In the genomic region with DNA sequence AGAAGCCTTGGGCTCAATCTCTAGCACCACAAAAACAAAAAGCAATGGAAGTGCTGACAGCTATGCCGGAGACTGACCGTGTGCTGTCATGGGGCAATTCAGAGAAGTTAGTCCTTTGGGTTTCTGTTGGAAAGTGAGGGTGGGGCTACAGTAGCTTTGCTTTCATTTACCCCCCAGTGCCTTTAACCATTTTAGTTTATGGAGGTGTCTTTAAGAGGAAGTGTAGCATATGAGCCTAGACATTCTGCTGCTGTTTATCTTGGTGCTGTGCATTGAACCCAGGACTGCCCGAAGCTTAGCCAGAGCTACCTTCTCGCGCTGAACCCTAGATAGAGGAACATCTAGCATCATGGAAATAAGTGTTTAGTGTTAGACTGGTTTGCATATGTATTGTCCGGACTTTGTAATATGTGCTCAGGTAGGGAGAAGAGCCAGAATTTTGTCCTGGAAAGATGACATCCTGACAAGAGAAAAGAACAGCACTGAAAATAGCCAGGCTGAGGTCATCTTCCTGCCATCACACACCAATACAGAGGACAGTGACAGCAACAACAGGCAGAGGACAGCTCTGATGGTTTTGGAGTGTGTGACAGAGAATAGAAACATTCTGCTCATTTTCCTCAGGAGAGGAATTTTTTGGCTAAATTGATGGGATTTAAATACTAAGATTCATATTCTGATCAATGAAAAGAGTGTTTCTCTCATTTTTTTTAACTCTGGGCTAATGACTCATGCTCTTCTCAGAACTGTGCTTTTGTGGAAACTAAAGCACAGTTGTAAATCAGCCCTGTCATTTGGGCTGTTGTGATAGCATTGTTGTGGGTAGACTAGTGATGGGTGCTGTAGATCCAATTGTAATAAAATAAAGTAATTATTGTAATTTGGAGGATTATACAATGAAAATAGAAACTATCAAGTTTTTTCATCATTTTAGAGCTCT, we compare ENCODE assay signal across 16 mouse cellular contexts. TPM values are rescaled to one million over a fixed set of nuclear protein-coding genes. Genes with fewer than 3 reads are reported as not detected.
A peak's percentile ranks its signal among the peaks of the same experiment; 100 is the strongest.
DNase-seq lines count a peak whose midpoint lies in the region; ATAC-seq and TF ChIP-seq lines count a peak whose summit lies in the region.
"Had no signal": no experiment of that assay in that cellular context is flagged by ENCODE, and none has a peak within 500 bp of the region (broad histone marks: within the 10 kb centered on the region; RNA-seq: fewer than 3 reads in every experiment).

No protein-coding gene starts in this region.

- H3K36me3 ChIP-seq in heart, postnatal 0 days (replicated peaks; ENCODE audit: control insufficient read depth, insufficient read depth, low read length), result no peaks in the 10 kb centered on the region
- H3K36me3 ChIP-seq: hindbrain, embryonic 15.5 days; midbrain, embryonic 12.5 days had no signal

- 54% methylated on average over 6 of the region's 6 CpGs for WGBS in heart, postnatal 0 days

- no peak overlapping the region for H3K9ac ChIP-seq in heart, postnatal 0 days (replicated peaks; ENCODE audit: low read depth, low read length)
- H3K9ac ChIP-seq: hindbrain, embryonic 15.5 days; limb, embryonic 15.5 days; lung, embryonic 14.5 days; midbrain, embryonic 12.5 days had no signal

- no peaks in the 10 kb centered on the region for H3K9me3 ChIP-seq in heart, postnatal 0 days (replicated peaks; ENCODE audit: control insufficient read depth, low read length)
- H3K9me3 ChIP-seq: hindbrain, embryonic 15.5 days; limb, embryonic 15.5 days had no signal

- H3K4me2 ChIP-seq in heart, postnatal 0 days (ENCODE audit: low read depth, low read length), result no peak overlapping the region
- H3K4me2 ChIP-seq: hindbrain, embryonic 15.5 days; limb, embryonic 15.5 days; lung, embryonic 14.5 days; midbrain, embryonic 12.5 days had no signal

- no peaks in the 10 kb centered on the region for H3K27me3 ChIP-seq in heart, postnatal 0 days (ENCODE audit: control insufficient read depth, insufficient read depth, low read length)
- H3K27me3 ChIP-seq: hindbrain, embryonic 15.5 days; limb, embryonic 15.5 days; midbrain, embryonic 12.5 days had no signal

- H3K4me1 ChIP-seq in heart, postnatal 0 days (ENCODE audit: control insufficient read depth, insufficient read depth), result peaks cover 21% of the 10 kb centered on the region
- H3K4me1 ChIP-seq: midbrain, embryonic 12.5 days had no signal

- intact Hi-C loops in heart, postnatal 14 days (cut with DNase I), result no loop called here

- H3K27ac ChIP-seq in heart, postnatal 0 days (ENCODE audit: low read depth), result peak overlapping the region; percentile 22; the same call in 1 of the 2 replicates
- H3K27ac ChIP-seq: hindbrain, embryonic 15.5 days; limb, embryonic 15.5 days; midbrain, embryonic 12.5 days had no signal

- no peak for TF ChIP-seq CTCF in heart, postnatal 0 days (IDR thresholded peaks at IDR 0.05; ENCODE audit: low read depth)

- ATAC-seq in cerebellum, adult (ENCODE audit: insufficient number of reproducible peaks, low FRiP score, low TSS enrichment), result peak; percentile 74; the same call in 1 of the 2 replicates
- no peak for ATAC-seq in heart, postnatal 0 days (ENCODE audit: insufficient read depth, low read depth)
- ATAC-seq in neutrophil, adult 5-6 weeks (ENCODE audit: extremely low read depth, insufficient number of reproducible peaks, low FRiP score, poor library complexity, severe bottlenecking), result peak; percentile 52; the same call in 1 of the 2 replicates

- no peak for TF ChIP-seq EP300 in heart, postnatal 0 days (IDR thresholded peaks at IDR 0.05; ENCODE audit: low read depth)

- no peak for DNase-seq in cerebellum, postnatal 10 days
- DNase-seq in heart, postnatal 0 days (ENCODE audit: low spot score), result no peak
- DNase-seq in heart, postnatal 14 days, result no peak
- DNase-seq in brain, adult 2 months (ENCODE audit: low read depth, low spot score), result peak; percentile 59
- DNase-seq in urinary bladder, postnatal 14 days (ENCODE audit: low spot score), result no peak
- no peak for DNase-seq in lung, postnatal 14 days
- DNase-seq: adrenal gland, postnatal 36 days; gastrocnemius, postnatal 25 days; lung, embryonic 14.5 days; right cerebral cortex, postnatal 14 days; thymus, adult 18-20 months had no signal

- no peak overlapping the region for H3K4me3 ChIP-seq in heart, postnatal 0 days (ENCODE audit: low read depth, low read length)
- H3K4me3 ChIP-seq: hindbrain, embryonic 15.5 days; limb, embryonic 15.5 days; midbrain, embryonic 12.5 days had no signal

RNA-seq across cellular contexts. Expression of gene Pik3ca, which starts 23.9 kb away (rescaled TPM):
- 19.2 and 20.4 TPM in 2 replicates for total RNA-seq in heart, postnatal 0 days (2014; rRNA removed; ENCODE audit: low replicate concordance)
- polyA plus RNA-seq in heart, postnatal 0 days (2015; fragmentation: Nextera tagmentation; extraction: Ambion mirVana), result 6.7 and 7.7 TPM in 2 replicates
- total RNA-seq in heart, postnatal 14 days (2021), result 10 to 100 TPM; 45.4 to 46.2 TPM
- 63.8 and 67.9 TPM in 2 replicates for total RNA-seq in neutrophil, adult 5-6 weeks (2017)

RNA-seq across cellular contexts. Expression of gene Zmat3, which starts 55.6 kb away (rescaled TPM):
- 3.5 and 3.6 TPM in 2 replicates for total RNA-seq in heart, postnatal 0 days (2014; rRNA removed; ENCODE audit: low replicate concordance)
- polyA plus RNA-seq in heart, postnatal 0 days (2015; fragmentation: Nextera tagmentation; extraction: Ambion mirVana), result 1.7 and 1.9 TPM in 2 replicates
- total RNA-seq in heart, postnatal 14 days (2021), result 1 to 10 TPM; 8.4 to 9.7 TPM
- 1.2 and 2.0 TPM in 2 replicates for total RNA-seq in neutrophil, adult 5-6 weeks (2017)
